Mouse (Mus musculus) pancreas, adult 10 weeks (tissue): ENCODE measurements around the gene Cracr2a. TPM values are rescaled to one million over a fixed set of nuclear protein-coding genes. Genes with fewer than 3 reads are reported as not detected.

Experiments
- polyA plus RNA-seq: library from polyadenylated mRNA; stranded (reverse); fragments of 350-450 nt; fragmentation: Illumina TruSeq; extraction: RNeasy Lipid Tissue Mini Kit (QIAGEN cat#74804); gene quantifications from one replicate; pipeline ENCODE4 v1.2.3, GENCODE M21; 2015; ENCODE audit warnings: low read depth, low replicate concordance; ENCODE audit not compliant: insufficient read depth

Gene Cracr2a
- 1.6 TPM for polyA plus RNA-seq

GRCm38 (mm10) chr6:127561231-127562020 lies at the start of gene Cracr2a:
TSS of gene Cracr2a (plus strand) at chr6:127561338.

Other genes with a start within 250 kb of the Cracr2a start
- 3.8 TPM for gene Parp11, start 114.5 kb upstream of the Cracr2a start, polyA plus RNA-seq
- not detected for gene Prmt8, start 208.1 kb downstream of the Cracr2a start, polyA plus RNA-seq